Comparison of ENCODE assay signal across 31 mouse cellular contexts in genomic region chr9:15522887-15523286, GRCm38 (mm10). TPM values are rescaled to one million over a fixed set of nuclear protein-coding genes. Genes with fewer than 3 reads are reported as not detected.
A peak's percentile ranks its signal among the peaks of the same experiment; 100 is the strongest.
DNase-seq lines count a peak whose midpoint lies in the region; ATAC-seq lines count a peak whose summit lies in the region.
"Had no signal": no experiment of that assay in that cellular context is flagged by ENCODE, and none has a peak within 500 bp of the region (broad histone marks: within the 10 kb centered on the region; RNA-seq: fewer than 3 reads in every experiment).

No protein-coding gene starts in this region.

- no peak overlapping the region for H3K4me3 ChIP-seq in heart, embryonic 14.5 days (ENCODE audit: control insufficient read depth in 1 of 2, insufficient read depth in 1 of 2, low read depth in 1 of 2, low read length in 2 of 2)
- no peak overlapping the region for H3K4me3 ChIP-seq in stomach, embryonic 15.5 days (replicated peaks)
- H3K4me3 ChIP-seq: embryonic facial prominence, embryonic 15.5 days; forebrain, embryonic 13.5 days; heart, embryonic 13.5 days; hindbrain, embryonic 15.5 days; megakaryocyte, embryonic 14.5 days; midbrain, embryonic 12.5 days; myocyte; neural tube, embryonic 12.5 days had no signal

- no peaks in the 10 kb centered on the region for H3K36me3 ChIP-seq in heart, embryonic 14.5 days (ENCODE audit: control insufficient read depth, insufficient read depth, low read length)
- no peaks in the 10 kb centered on the region for H3K36me3 ChIP-seq in stomach, embryonic 15.5 days
- H3K36me3 ChIP-seq: embryonic facial prominence, embryonic 15.5 days; heart, embryonic 13.5 days; hindbrain, embryonic 15.5 days; midbrain, embryonic 12.5 days; neural tube, embryonic 12.5 days had no signal

- no peak overlapping the region for H3K9ac ChIP-seq in heart, embryonic 14.5 days (ENCODE audit: low read length)
- H3K9ac ChIP-seq in stomach, embryonic 15.5 days, result no peak overlapping the region
- H3K9ac ChIP-seq: embryonic facial prominence, embryonic 15.5 days; forebrain, embryonic 13.5 days; heart, embryonic 13.5 days; hindbrain, embryonic 15.5 days; liver, embryonic 14.5 days; midbrain, embryonic 12.5 days; neural tube, embryonic 12.5 days had no signal

- 0 out of 2 replicates have a peak, but pooled peaks have one; percentile 7 for ATAC-seq in heart, embryonic 14.5 days (ENCODE audit: insufficient number of reproducible peaks, insufficient read depth, low FRiP score, low read depth)
- peak; percentile 50; the same call in 1 of the 2 replicates for ATAC-seq in stomach, embryonic 15.5 days (ENCODE audit: insufficient read depth, low FRiP score, low read depth)
- ATAC-seq: forebrain, embryonic 13.5 days; Patski had no signal

- no peak overlapping the region for H3K27ac ChIP-seq in heart, embryonic 14.5 days (replicated peaks in 1 of 2; ENCODE audit: control insufficient read depth in 1 of 2, insufficient read depth in 1 of 2, low read depth in 2 of 2, low read length in 2 of 2)
- H3K27ac ChIP-seq in stomach, embryonic 15.5 days, result peak overlapping the region; percentile 40; the same call in 1 of the 2 replicates
- H3K27ac ChIP-seq: embryonic facial prominence, embryonic 15.5 days; forebrain, embryonic 13.5 days; heart, embryonic 13.5 days; hindbrain, embryonic 15.5 days; liver, embryonic 14.5 days; midbrain, embryonic 12.5 days; neural tube, embryonic 12.5 days had no signal

- intact Hi-C loops in heart, postnatal 25 days (cut with DNase I), result no loop called here

- WGBS in heart, embryonic 14.5 days, result 43% methylated on average over 5 of the region's 5 CpGs
- whole genome bisulfite sequencing in stomach, embryonic 15.5 days, result 58% methylated on average over 5 of the region's 5 CpGs

- H3K4me2 ChIP-seq in heart, embryonic 14.5 days (ENCODE audit: low read length), result no peak overlapping the region
- H3K4me2 ChIP-seq in stomach, embryonic 15.5 days, result no peak overlapping the region
- H3K4me2 ChIP-seq: embryonic facial prominence, embryonic 15.5 days; forebrain, embryonic 13.5 days; heart, embryonic 13.5 days; hindbrain, embryonic 15.5 days; midbrain, embryonic 12.5 days; neural tube, embryonic 12.5 days had no signal

- no peaks in the 10 kb centered on the region for H3K27me3 ChIP-seq in heart, embryonic 14.5 days (ENCODE audit: control insufficient read depth, insufficient read depth, low read length)
- no peaks in the 10 kb centered on the region for H3K27me3 ChIP-seq in stomach, embryonic 15.5 days (replicated peaks)
- H3K27me3 ChIP-seq: embryonic facial prominence, embryonic 15.5 days; forebrain, embryonic 13.5 days; heart, embryonic 13.5 days; hindbrain, embryonic 15.5 days; megakaryocyte, embryonic 14.5 days; midbrain, embryonic 12.5 days; neural tube, embryonic 12.5 days; Patski had no signal

- H3K9me3 ChIP-seq in heart, embryonic 14.5 days (ENCODE audit: control insufficient read depth, low read length), result no peaks in the 10 kb centered on the region
- H3K9me3 ChIP-seq in stomach, embryonic 15.5 days, result no peaks in the 10 kb centered on the region
- H3K9me3 ChIP-seq: embryonic facial prominence, embryonic 15.5 days; forebrain, embryonic 13.5 days; heart, embryonic 13.5 days; hindbrain, embryonic 15.5 days; megakaryocyte, embryonic 14.5 days; midbrain, embryonic 12.5 days; neural tube, embryonic 12.5 days had no signal

- peak; percentile 19 for DNase-seq in adrenal gland, adult 2 months
- DNase-seq in adrenal gland, postnatal 14 days, result no peak
- no peak for DNase-seq in heart, postnatal 25 days (ENCODE audit: low spot score)
- peak; percentile 65 for DNase-seq in A20 (ENCODE audit: low read depth, low spot score)
- DNase-seq in ovary, postnatal 10 days (ENCODE audit: low spot score), result no peak
- no peak for DNase-seq in layer of hippocampus, adult 9-10 months (ENCODE audit: low spot score)
- DNase-seq: cerebellum, adult 18-20 months; cerebellum, postnatal 10 days; gastrocnemius, postnatal 36 days; heart, adult 18-20 months; heart, postnatal 4 days; kidney, adult 11 months; kidney, postnatal 14 days; liver; lung, postnatal 4 days; right cerebral cortex, postnatal 4 days; thymus, adult 2 months; thymus, postnatal 36 days had no signal

- peaks cover 31 to 45% of the 10 kb centered on the region in 2 experiments for H3K4me1 ChIP-seq in heart, embryonic 14.5 days (ENCODE audit: control insufficient read depth in 2 of 2, insufficient read depth in 2 of 2, low read length in 2 of 2)
- peaks cover 8% of the 10 kb centered on the region; the same call in 1 of the 2 replicates for H3K4me1 ChIP-seq in stomach, embryonic 15.5 days
- H3K4me1 ChIP-seq: forebrain, embryonic 13.5 days; megakaryocyte, embryonic 14.5 days; midbrain, embryonic 12.5 days; neural tube, embryonic 12.5 days had no signal

RNA-seq across cellular contexts. Expression of gene Smco4, which starts 29.7 kb away (rescaled TPM):
- 10 to 100 TPM; 19.5 to 36.4 TPM for total RNA-seq in adrenal gland, adult 2 months (2021)
- 6.8 and 8.8 TPM in 2 replicates for polyA plus RNA-seq in adrenal gland, adult 2 months (2012; rRNA removed)
- 32.1 and 38.9 TPM in 2 replicates for total RNA-seq in adrenal gland, postnatal 14 days (2021)
- polyA plus RNA-seq in heart, embryonic 14.5 days (2014; fragmentation: Nextera tagmentation; extraction: Ambion mirVana), result 2.1 and 2.8 TPM in 2 replicates
- total RNA-seq in heart, postnatal 25 days (2021), result 10 to 100 TPM; 22.4 to 23.1 TPM
- polyA plus RNA-seq in stomach, embryonic 15.5 days (2015; fragmentation: Nextera tagmentation; extraction: Ambion mirVana), result 4.1 and 4.9 TPM in 2 replicates
- total RNA-seq: MEL had no signal

Comparison
In these comparisons a context has a peak if more than half of its experiments do, and no peak if none do; other contexts are left out.
1. DNase-seq: peak in adrenal gland, adult 2 months (single experiment) and A20 (single experiment); none in adrenal gland, postnatal 14 days (single experiment), heart, postnatal 25 days (single experiment), ovary, postnatal 10 days (single experiment) and layer of hippocampus, adult 9-10 months (single experiment).